Mouse (Mus musculus): ENCODE measurements around the gene Tmem131l. TPM values are rescaled to one million over a fixed set of nuclear protein-coding genes. Genes with fewer than 3 reads are reported as not detected.

Tmem131l gene
- polyA plus RNA-seq, 1 experiment from 2014 or later: 126 TPM

GRCm38 (mm10) chr3:83869776-83870175, 170.2 kb downstream of the Tmem131l start:
- DNase-seq (ENCODE audit: low spot score): no peak

- DNase-seq (ENCODE audit: low spot score): peak; percentile 5
Observed at GRCm38 (mm10) chr3:83867026-83867425, 172.9 kb downstream of the Tmem131l start.

GRCm38 (mm10) chr3:83865216-83865615, 174.8 kb downstream of the Tmem131l start:
- no peak for DNase-seq (ENCODE audit: low spot score)

- no peak for DNase-seq (ENCODE audit: low spot score)
Observed at GRCm38 (mm10) chr3:83864064-83864548, 175.9 kb downstream of the Tmem131l start.

GRCm38 (mm10) chr3:83862956-83863355, 177.0 kb downstream of the Tmem131l start:
- DNase-seq (ENCODE audit: low spot score): peak; percentile 17

- no peak for DNase-seq (ENCODE audit: low spot score)
Observed at GRCm38 (mm10) chr3:83859595-83859994, 180.4 kb downstream of the Tmem131l start.

- DNase-seq (ENCODE audit: low spot score): no peak
Observed at GRCm38 (mm10) chr3:83859071-83859470, 180.9 kb downstream of the Tmem131l start.

GRCm38 (mm10) chr3:83857621-83858020, 182.4 kb downstream of the Tmem131l start:
- no peak for DNase-seq (ENCODE audit: low spot score)

- no peak for DNase-seq (ENCODE audit: low spot score)
Observed at GRCm38 (mm10) chr3:83855643-83856042, 184.3 kb downstream of the Tmem131l start.

GRCm38 (mm10) chr3:83849341-83849740, 190.6 kb downstream of the Tmem131l start:
- no peak for DNase-seq (ENCODE audit: low spot score)

Other genes starting within 250 kb of the Tmem131l start
- 3.6 and 4.9 TPM in 2 replicates for gene Tlr2, start 198.4 kb downstream of the Tmem131l start, polyA plus RNA-seq (2015; fragmentation: Nextera tagmentation; extraction: Ambion mirVana)
- gene Mnd1, start 115.6 kb upstream of the Tmem131l start, polyA plus RNA-seq (2015; fragmentation: Nextera tagmentation; extraction: Ambion mirVana): 12.5 and 14.9 TPM in 2 replicates
- gene Gm6525, start 133.9 kb upstream of the Tmem131l start, polyA plus RNA-seq (2015; fragmentation: Nextera tagmentation; extraction: Ambion mirVana): 0.13 TPM in 1 of 2 replicates, not detected in the other